Mouse (Mus musculus) ovary, adult 10 weeks (tissue): ENCODE measurements around the gene Egflam. TPM values are rescaled to one million over a fixed set of nuclear protein-coding genes. Genes with fewer than 3 reads are reported as not detected.

Source experiments
- polyA plus RNA-seq: library from polyadenylated mRNA; stranded (reverse); fragments of 350-450 nt; fragmentation: Illumina TruSeq; extraction: RNeasy Lipid Tissue Mini Kit (QIAGEN cat#74804); gene quantifications from one replicate; pipeline ENCODE4 v1.2.3, GENCODE M21; 2014

The Egflam gene
- polyA plus RNA-seq: 29.5 TPM

GRCm38 (mm10) chr15:7397818-7398608 is at the start of gene Egflam:
TSS of gene Egflam (minus strand) at chr15:7398395.

